Mouse (Mus musculus): Measurements from ENCODE around the gene Rnf2.
"Not testable (repeated sequence)": the region's sequence is repeated elsewhere in the genome, so short reads cannot be mapped to it uniquely, and the experiment has no call there.

Gene Rnf2

DNA sequence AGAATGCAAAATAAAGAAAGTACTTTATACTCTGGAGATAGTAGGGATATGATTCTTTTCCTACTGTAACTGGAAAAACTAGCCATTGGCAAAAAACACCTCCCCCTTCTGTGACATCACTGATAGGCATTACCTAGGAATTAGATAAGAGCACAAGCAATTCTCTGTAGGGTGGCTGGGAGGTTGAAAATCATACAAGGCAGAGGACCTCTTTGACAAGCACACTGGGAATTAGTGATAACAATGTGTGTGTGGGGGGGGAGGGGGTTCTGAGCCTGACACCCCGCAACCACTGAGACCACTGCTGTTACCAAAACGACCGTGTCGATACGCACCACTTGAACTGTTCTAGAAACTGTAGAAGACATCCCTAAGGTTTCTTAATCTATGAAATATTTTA, 16.0 kb downstream of the Rnf2 start:
- DNase-seq (ENCODE audit: low spot score in 2 of 2) = no peak

- DNase-seq (ENCODE audit: low spot score in 2 of 2) = no peak
Measured at GRCm38 (mm10) chr1:151483568-151483967, 17.2 kb downstream of the Rnf2 start.

DNA sequence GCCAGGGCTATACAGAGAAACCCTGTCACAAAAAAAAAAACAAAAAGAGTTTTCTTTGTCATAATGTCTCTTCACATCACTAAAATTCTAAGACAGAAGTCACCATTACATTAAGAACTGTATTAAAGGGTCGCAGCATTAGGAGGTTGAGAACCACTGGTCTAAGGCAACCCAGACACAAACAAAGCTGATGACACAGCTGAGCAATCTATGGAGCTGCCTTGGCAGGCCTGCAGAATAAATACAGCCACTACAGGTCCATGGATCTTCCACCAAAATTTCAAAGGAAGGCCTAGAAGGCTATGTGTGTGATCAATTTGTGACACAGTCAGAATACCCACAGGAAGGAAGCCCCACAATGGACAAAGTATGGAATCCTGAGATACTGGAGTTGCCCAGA, 18.3 kb downstream of the Rnf2 start:
- DNase-seq (ENCODE audit: low spot score in 2 of 2) = no peak

DNA sequence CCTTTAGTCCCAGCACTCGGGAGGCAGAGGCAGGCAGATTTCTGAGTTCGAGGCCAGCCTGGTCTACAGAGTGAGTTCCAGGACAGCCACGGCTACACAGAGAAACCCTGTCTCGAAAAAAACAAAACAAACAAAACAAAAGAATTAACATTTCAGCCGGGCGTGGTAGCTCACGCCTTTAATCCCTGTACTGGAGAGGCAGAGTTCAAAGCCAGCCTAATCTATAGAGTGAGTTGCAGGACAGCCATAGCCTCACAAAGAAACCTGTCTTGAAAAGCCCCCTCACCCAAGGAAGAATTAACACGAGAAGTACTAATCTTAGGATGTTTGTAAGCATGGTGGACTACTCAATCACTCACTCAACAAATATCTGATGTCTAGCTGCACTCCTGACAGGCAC, 28.4 kb downstream of the Rnf2 start:
- not testable (repeated sequence) for DNase-seq (ENCODE audit: low spot score in 2 of 2)

DNA sequence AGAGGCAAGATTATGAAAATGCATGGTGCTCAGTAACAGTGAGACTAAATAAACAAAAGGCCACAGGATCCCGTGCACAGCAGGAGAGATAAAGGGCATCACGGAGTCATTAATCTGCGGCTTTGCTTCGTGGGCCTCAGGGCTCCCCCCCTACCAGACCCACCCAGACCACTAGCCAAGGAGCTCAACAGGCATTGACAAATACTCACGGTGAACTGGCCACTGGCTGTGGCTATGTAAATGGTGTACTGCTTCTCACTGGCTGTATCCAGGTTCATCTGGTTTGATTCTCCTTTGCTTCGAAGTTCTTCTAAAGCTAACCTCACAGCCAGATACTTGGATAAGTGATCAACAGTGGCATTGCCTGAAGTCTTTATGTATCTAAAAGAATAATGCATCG, 29.3 kb downstream of the Rnf2 start:
- no peak for DNase-seq (ENCODE audit: low spot score in 2 of 2)

DNA sequence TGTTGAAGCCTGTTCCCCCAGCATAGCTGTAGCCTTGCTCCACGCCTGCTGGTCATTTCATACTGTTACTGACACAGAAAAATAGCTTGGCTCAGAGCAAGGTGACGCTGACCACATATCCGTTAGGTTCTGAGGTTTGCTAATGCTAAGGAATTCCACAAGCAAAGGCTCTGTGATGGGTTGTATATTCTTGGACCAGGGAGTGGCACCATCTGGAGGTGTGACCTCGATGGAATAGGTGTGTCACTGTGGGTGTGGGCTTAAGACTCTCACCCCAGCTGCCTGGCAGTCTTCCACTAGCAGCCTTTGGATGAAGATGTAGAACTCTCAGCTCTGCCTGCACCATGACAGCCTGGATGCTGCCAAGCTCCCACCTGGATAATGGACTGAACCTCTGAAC, 34.2 kb downstream of the Rnf2 start:
- no peak for DNase-seq (ENCODE audit: low spot score in 2 of 2)

DNA sequence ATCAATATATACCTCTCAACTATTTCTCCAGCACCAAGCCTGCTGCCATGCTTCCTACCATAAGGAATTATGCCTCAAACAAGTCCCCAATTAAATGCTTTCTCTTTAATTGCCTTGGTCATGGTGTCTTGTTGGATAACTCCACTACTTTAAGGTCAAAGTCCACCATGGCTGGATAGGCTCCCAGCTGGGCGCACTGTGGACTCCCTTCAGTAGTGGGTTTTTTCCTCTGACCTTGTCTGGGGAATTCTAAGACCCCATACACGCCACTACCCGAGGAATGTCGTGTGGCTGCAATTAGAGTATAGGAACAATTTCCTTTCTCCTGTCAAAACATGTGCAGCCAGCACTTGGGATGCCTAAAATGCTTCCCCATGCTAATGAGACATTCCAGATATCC, 35.8 kb downstream of the Rnf2 start:
- DNase-seq (ENCODE audit: low spot score in 2 of 2) = no peak

DNA sequence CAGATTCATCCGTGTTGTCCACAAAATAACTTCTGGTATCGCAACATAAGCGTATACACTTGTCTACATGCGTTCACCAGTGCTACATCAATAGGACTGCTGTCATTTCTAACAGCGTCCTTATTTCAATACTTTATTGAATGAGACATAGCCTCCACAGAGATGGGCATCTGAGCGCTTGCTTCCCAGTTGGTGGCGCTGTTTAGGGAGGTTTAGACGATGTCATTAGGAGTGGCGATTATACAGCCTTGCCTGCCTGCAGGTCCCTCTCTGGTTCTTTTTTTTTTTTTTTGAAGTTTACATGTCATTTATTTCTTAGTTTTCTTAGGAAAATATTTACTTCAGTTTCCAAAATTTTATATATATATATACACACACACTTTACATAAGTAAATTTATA, 39.5 kb downstream of the Rnf2 start:
- DNase-seq (ENCODE audit: low spot score in 2 of 2) = no peak

DNA sequence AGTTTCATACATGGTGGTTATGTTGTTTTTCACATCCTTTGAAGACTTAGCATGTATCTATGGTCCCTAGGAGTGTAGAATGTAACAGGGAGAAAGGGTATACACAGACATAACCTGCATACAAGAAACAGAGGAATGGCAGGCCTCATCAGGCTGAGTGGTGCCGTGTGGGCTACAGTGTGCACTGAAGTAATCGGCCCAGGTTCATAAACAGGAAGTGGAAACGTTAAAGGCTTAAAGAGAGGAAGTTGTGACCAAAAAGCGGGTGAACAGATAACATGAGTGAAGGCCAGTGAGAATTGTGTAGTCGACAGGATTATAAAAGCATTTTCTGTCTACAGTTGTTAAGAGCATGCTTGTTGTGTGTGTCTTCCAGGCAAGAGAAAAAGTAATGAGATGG, 43.7 kb downstream of the Rnf2 start:
- no peak for DNase-seq (ENCODE audit: low spot score in 2 of 2)

DNA sequence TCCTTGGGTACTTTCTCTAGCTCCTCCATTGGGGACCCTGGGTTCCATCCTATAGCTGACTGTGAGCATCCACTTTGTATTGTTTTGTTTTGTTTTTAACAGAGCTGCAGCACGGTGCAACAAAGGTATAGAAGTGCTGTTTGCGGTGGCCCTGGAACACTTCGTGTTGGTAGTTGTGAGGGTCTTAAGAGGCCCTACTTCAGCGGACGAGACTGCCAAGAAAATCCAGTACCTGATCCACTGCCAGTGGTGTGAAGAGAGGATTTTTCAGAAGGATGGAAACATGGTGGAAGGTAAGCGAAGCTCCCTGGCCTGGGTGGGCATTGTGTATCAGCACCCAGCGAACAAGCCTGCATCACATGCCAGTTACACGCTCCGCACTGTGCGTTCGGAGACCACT, 48.8 kb downstream of the Rnf2 start:
- no peak for DNase-seq (ENCODE audit: low spot score in 2 of 2)

GRCm38 (mm10) chr1:151450851-151451250, 49.9 kb downstream of the Rnf2 start:
- DNase-seq (ENCODE audit: low spot score in 2 of 2) = no peak

- DNase-seq (ENCODE audit: low spot score in 2 of 2) = no peak
Measured at GRCm38 (mm10) chr1:151449866-151450265, 50.9 kb downstream of the Rnf2 start.

GRCm38 (mm10) chr1:151435431-151435830, 65.3 kb downstream of the Rnf2 start:
- DNase-seq (ENCODE audit: low spot score in 2 of 2) = no peak

GRCm38 (mm10) chr1:151429316-151429715, 71.4 kb downstream of the Rnf2 start:
- no peak for DNase-seq (ENCODE audit: low spot score in 2 of 2)

DNA sequence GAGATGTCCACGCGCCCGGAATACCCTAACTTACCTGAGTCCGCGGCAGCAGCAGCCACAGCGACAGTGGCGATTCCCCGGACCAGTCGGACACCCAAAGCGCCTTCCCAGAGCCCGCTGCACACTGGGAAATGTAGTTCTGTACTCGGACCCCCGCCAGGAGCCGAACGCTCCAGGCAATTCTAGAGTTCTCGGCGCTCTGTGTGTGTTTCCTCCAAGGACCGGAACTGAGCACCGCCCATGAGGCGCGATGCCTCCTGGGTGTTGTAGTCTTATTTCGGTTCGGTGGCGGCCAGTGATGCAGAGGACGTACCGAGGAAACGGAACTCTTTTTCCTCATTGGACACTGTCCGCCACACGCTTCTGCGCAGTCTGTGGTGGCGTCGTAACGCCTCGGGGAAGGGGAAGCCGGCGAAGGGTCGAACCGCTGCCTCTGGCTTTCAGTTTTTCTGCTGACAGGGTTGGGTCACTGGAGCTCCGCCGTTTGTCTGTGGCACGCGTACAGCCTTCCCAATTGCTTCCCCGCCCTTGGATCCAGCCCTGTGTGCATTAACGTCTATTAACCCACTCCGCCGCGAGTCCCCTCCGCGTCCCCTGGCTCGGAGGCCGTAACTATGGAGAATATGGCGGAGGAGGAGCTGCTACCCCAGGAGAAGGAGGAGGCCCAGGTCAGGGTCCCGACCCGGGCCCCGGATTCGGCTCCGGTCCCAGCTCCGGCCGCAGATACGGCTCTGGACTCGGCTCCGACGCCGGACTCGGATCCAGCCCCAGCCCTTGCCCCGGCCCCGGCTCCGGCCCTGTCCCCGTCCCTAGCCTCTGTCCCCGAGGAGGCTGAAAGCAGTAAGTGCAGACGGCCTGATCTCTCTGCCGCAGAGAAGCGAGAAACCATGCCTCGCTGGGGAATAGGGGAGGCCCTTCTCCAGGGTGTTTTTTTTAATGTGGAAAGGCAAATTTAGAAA, 72.2 kb downstream of the Rnf2 start, which contains the start of the genes Swt1 and Trmt1l:
Gene Swt1 (minus strand): TSS at position 193 of the 959 bp plus-strand sequence.
Gene Trmt1l (plus strand): TSS at position 280 of the 959 bp plus-strand sequence.
- peak; percentile 99 to 100 for DNase-seq (ENCODE audit: low spot score in 2 of 2)

DNA sequence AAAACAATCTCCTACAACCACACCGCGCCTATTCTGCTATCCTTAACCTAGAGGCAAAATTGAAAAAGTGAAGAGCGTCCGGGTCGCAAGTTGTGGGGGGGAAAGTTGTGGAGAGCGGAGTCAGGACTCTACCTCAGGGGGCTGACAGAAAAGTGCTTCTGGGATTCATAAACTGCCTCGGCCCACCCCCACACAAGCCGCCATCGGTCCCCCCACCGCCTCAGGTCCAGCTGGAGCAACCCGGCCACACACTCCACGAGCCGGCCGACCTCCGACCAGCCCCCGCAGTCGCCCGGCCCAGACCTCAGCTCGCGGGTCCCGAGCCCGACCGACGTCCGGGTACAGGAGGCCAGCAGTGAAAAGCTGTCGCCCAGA, 72.9 kb downstream of the Rnf2 start:
- DNase-seq (ENCODE audit: low spot score in 2 of 2) = no peak

- peak in 1 of 2 experiments; percentile 2 for DNase-seq (ENCODE audit: low spot score in 2 of 2)
Measured at GRCm38 (mm10) chr1:151426947-151427600, 73.7 kb downstream of the Rnf2 start.

DNA sequence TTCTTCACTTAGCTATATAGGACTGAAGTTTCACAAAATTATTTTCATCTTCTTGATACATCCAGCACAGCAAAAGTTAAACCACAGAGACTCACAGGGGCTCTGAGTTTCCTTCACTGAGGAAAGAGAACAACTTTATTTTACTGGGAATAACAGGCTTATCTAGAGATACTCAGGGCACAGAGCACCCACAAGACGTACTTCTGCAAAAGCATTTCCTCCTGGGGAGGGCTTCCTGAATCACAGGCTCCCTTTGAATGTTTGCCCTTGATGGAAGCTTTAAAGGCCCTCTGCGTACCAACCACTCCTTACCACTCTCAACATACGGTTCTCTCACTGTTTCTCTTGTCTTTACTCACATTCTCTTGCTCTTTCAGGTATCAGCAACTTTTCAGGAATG, 78.6 kb downstream of the Rnf2 start:
- no peak for DNase-seq (ENCODE audit: low spot score in 2 of 2)

- no peak for DNase-seq (ENCODE audit: low spot score in 2 of 2)
Measured at GRCm38 (mm10) chr1:151409827-151410226, 90.9 kb downstream of the Rnf2 start.

Measured in heart, adult 9 months (tissue).